Mouse (Mus musculus) CH12.LX (cell line): ENCODE data around the gene Btbd19. TPM values are rescaled to one million over a fixed set of nuclear protein-coding genes. Genes with fewer than 3 reads are reported as not detected.

Experiments used
- DNase-seq: peaks from one replicate; pipeline ENCODE4 v3.0.0-alpha.2; 2013; ENCODE audit errors: extremely low read depth
- H3K27ac ChIP-seq: 2 replicates; pipeline ENCODE4 v1.5.1; 2012; ENCODE audit warnings: low read depth, mild to moderate bottlenecking, control low read depth, moderate library complexity; ENCODE audit not compliant: insufficient read depth
- H3K27me3 ChIP-seq: replicated peaks from 2 replicates; pipeline ENCODE3; 2012; ENCODE audit warnings: inconsistent platforms
- H3K36me3 ChIP-seq, 2 experiments: replicated peaks in 1 of 2; 2 replicates each; pipeline versions ENCODE3 to v1.6.1; 2012; ENCODE audit warnings: inconsistent platforms in 1 of 2, low read length in 1 of 2, mild to moderate bottlenecking in 1 of 2, mixed read lengths in 1 of 2, moderate library complexity in 1 of 2; ENCODE audit not compliant: control insufficient read depth in 1 of 2, insufficient read depth in 1 of 2
- H3K4me1 ChIP-seq, 2 experiments: 2 replicates each; pipeline ENCODE4 v1.6.1; 2012; ENCODE audit warnings: inconsistent platforms in 1 of 2, moderate library complexity in 1 of 2; ENCODE audit not compliant: insufficient read depth in 2 of 2, control insufficient read depth in 1 of 2
- H3K4me2 ChIP-seq: 2 replicates; pipeline ENCODE4 v1.6.1; 2012; ENCODE audit warnings: low read depth, mild to moderate bottlenecking, control low read depth; ENCODE audit not compliant: poor library complexity, insufficient read depth, severe bottlenecking
- H3K4me3 ChIP-seq, 3 experiments: fragments of 150-350 bp in 1 of 3; sonication (generic) in 1 of 3; replicated peaks in 1 of 3; 2 replicates each; pipeline versions ENCODE3 to v1.5.1; 2011 to 2012; ENCODE audit warnings: low read depth in 2 of 3, low read length in 2 of 3, mild to moderate bottlenecking in 2 of 3, moderate library complexity in 2 of 3, control low read depth in 1 of 3, improper control_type of control experiment in 1 of 3, inconsistent platforms in 1 of 3, mixed read lengths in 1 of 3; ENCODE audit not compliant: poor library complexity in 1 of 3
- H3K79me2 ChIP-seq: replicated peaks from 2 replicates; pipeline ENCODE4 v1.6.1; 2012; ENCODE audit warnings: mild to moderate bottlenecking, moderate library complexity; ENCODE audit not compliant: control insufficient read depth, poor library complexity, insufficient read depth, severe bottlenecking; ENCODE audit errors: extremely low read depth
- H3K9ac ChIP-seq: 2 replicates; pipeline ENCODE4 v1.6.1; 2012; ENCODE audit warnings: low read depth, mild to moderate bottlenecking, control low read depth, moderate library complexity; ENCODE audit not compliant: insufficient read depth
- H3K9me3 ChIP-seq: replicated peaks from 2 replicates; pipeline ENCODE3; 2012; ENCODE audit warnings: low read length, inconsistent platforms, mixed read lengths
- BHLHE40 ChIP-seq: IDR thresholded peaks from 2 replicates; pipeline ENCODE4 v1.6.1; 2011; ENCODE audit warnings: mild to moderate bottlenecking, low read depth, low read length, improper control_type of control experiment
- CHD1 ChIP-seq: IDR thresholded peaks from 2 replicates; pipeline ENCODE4 v1.6.1; 2012; ENCODE audit warnings: low read depth, low read length, improper control_type of control experiment, inconsistent platforms
- CHD2 ChIP-seq: IDR thresholded peaks from 2 replicates; pipeline ENCODE4 v1.6.1; 2011; ENCODE audit warnings: low read length, improper control_type of control experiment
- ETS1 ChIP-seq: conservative IDR thresholded peaks from 2 replicates; pipeline ENCODE4 v1.6.1; 2012; ENCODE audit warnings: low read depth, mild to moderate bottlenecking, inconsistent platforms, low read length, improper control_type of control experiment, moderate library complexity
- HCFC1 ChIP-seq: IDR thresholded peaks from 2 replicates; pipeline ENCODE4 v1.6.1; 2012; ENCODE audit warnings: low read depth, mild to moderate bottlenecking, inconsistent platforms, low read length, improper control_type of control experiment
- IRF4 ChIP-seq: IDR thresholded peaks from 2 replicates; pipeline ENCODE4 v1.6.1; 2014; ENCODE audit warnings: low read depth, mild to moderate bottlenecking, inconsistent platforms, low read length, improper control_type of control experiment
- MAFK ChIP-seq: IDR thresholded peaks from 2 replicates; pipeline ENCODE4 v1.6.1; 2011; ENCODE audit warnings: low read length, improper control_type of control experiment; ENCODE audit not compliant: insufficient replicate concordance
- MAZ ChIP-seq: IDR thresholded peaks from 2 replicates; pipeline ENCODE4 v1.6.1; 2012; ENCODE audit warnings: low read depth, mild to moderate bottlenecking, inconsistent platforms, low read length, improper control_type of control experiment, moderate library complexity
- MXI1 ChIP-seq: IDR thresholded peaks from 2 replicates; pipeline ENCODE4 v1.6.1; 2011; ENCODE audit warnings: mild to moderate bottlenecking, low read depth, low read length, improper control_type of control experiment
- MYC ChIP-seq: IDR thresholded peaks from 2 replicates; pipeline ENCODE4 v1.6.1; 2011; ENCODE audit warnings: low read depth, mild to moderate bottlenecking, improper control_type of control experiment, low read length
- NELFE ChIP-seq: IDR thresholded peaks from 2 replicates; pipeline ENCODE4 v1.6.1; 2011; ENCODE audit warnings: low read depth, low read length, improper control_type of control experiment
- NRF1 ChIP-seq: IDR thresholded peaks from 2 replicates; pipeline ENCODE4 v1.6.1; 2014; ENCODE audit warnings: low read depth, mild to moderate bottlenecking, inconsistent platforms, low read length, improper control_type of control experiment, moderate library complexity
- POLR2A ChIP-seq: IDR thresholded peaks from 2 replicates; pipeline ENCODE4 v1.6.1; 2011; ENCODE audit warnings: low read depth, mild to moderate bottlenecking, improper control_type of control experiment, low read length
- RAD21 ChIP-seq: IDR thresholded peaks from 2 replicates; pipeline ENCODE4 v1.6.1; 2011; ENCODE audit warnings: low read depth, mild to moderate bottlenecking, low read length, improper control_type of control experiment, moderate library complexity
- RCOR1 ChIP-seq: conservative IDR thresholded peaks from 2 replicates; pipeline ENCODE4 v1.6.1; 2012; ENCODE audit warnings: low read depth, mild to moderate bottlenecking, inconsistent platforms, low read length, improper control_type of control experiment
- SIN3A ChIP-seq: IDR thresholded peaks from 2 replicates; pipeline ENCODE4 v1.6.1; 2012; ENCODE audit warnings: low read length, improper control_type of control experiment, inconsistent platforms
- TCF12 ChIP-seq: IDR thresholded peaks from 2 replicates; pipeline ENCODE4 v1.6.1; 2014; ENCODE audit warnings: low read depth, mild to moderate bottlenecking, inconsistent platforms, low read length, improper control_type of control experiment
- UBTF ChIP-seq: IDR thresholded peaks from 2 replicates; pipeline ENCODE4 v1.6.1; 2012; ENCODE audit warnings: low read depth, mild to moderate bottlenecking, inconsistent platforms, low read length, improper control_type of control experiment, moderate library complexity
- dilution Hi-C: fragments of 300-500 bp; cut with MboI; formaldehyde crosslinking; loops from 2 replicates; pipeline ENCODE4 v1.14.3; 2020; ENCODE audit warnings: low sequenced_read_pairs; ENCODE audit not compliant: extremely low pct_unique_long_range_greater_than_20kb, extremely low pct_ligation_motif_present
- in situ Hi-C: fragments of 300-500 bp; cut with MboI; formaldehyde crosslinking; loops from 3 replicates; pipeline ENCODE4 v1.14.3; 2019; ENCODE audit warnings: low sequenced_read_pairs, low pct_ligation_motif_present, low pct_unique_long_range_greater_than_20kb, mixed read lengths
- polyA plus RNA-seq: library from polyadenylated mRNA; unstranded; fragments of >175 nt; gene quantifications from 2 replicates; pipeline ENCODE4 v1.2.1, GENCODE M21; 2012; ENCODE audit warnings: low read depth; ENCODE audit not compliant: insufficient read length
- total RNA-seq, 2 experiments: library from RNA; depleted of rRNA; stranded (reverse); fragments of 300-350 nt in 1 of 2; fragments of >200 nt in 1 of 2; gene quantifications; 2 replicates each; pipeline ENCODE4 v1.2.3; 2012 to 2014

Btbd19 gene
- total and polyA plus RNA-seq, 3 experiments = 31.5 to 51.1 (median 36.3) TPM

- Histone ChIP-seq H3K36me3 (peaks cover 14 to 19% of the 10 kb centered on the region in 2 experiments), H3K79me2 (peaks cover 8% of the 10 kb centered on the region; the same call in 1 of the 2 replicates), H3K9me3 (no peaks in the 10 kb centered on the region), H3K4me1 (peaks cover 18 to 72% of the 10 kb centered on the region in 2 experiments), H3K27me3 (no peaks in the 10 kb centered on the region), H3K4me2 (peak overlapping the region; percentile 64), H3K9ac (peak overlapping the region; percentile 54), H3K27ac (peak overlapping the region; percentile 94), H3K4me3 (peak overlapping the region; percentile 39 to 49 (median 43))
- TF ChIP-seq TCF12 (no peak), POLR2A (0 out of 2 replicates have a peak, but pooled peaks have one; percentile 8), MAFK (peak; percentile 99)
- in situ Hi-C loops = no loop called here
- DNase-seq = no peak
- dilution Hi-C loops = no loop called here
Measured at GRCm38 (mm10) chr4:117124218-117124517, 1.4 kb downstream of the Btbd19 start.

GRCm38 (mm10) chr4:117123546-117124217, 1.8 kb downstream of the Btbd19 start:
- peak overlapping the region; percentile 94 for H3K27ac ChIP-seq
- peak overlapping the region; percentile 54 for H3K9ac ChIP-seq

GRCm38 (mm10) chr4:117122209-117122608, 3.3 kb downstream of the Btbd19 start:
- Histone ChIP-seq H3K27ac (peak overlapping the region; percentile 29; the same call in 1 of the 2 replicates), H3K9ac (peak overlapping the region; percentile 54; the same call in 1 of the 2 replicates), H3K4me1 (peaks cover 17 to 66% of the 10 kb centered on the region in 2 experiments), H3K79me2 (peaks cover 8% of the 10 kb centered on the region; the same call in 1 of the 2 replicates), H3K4me3 (peak overlapping the region in 1 of 3 experiments; percentile 27), H3K27me3 (no peaks in the 10 kb centered on the region), H3K9me3 (no peaks in the 10 kb centered on the region), H3K36me3 (peaks cover 5 to 19% of the 10 kb centered on the region in 2 experiments), H3K4me2 (peak overlapping the region; percentile 37)
- DNase-seq = no peak
- in situ Hi-C loops = no loop called here
- dilution Hi-C loops = no loop called here
- no peak for TF ChIP-seq CHD2

More at GRCm38 (mm10) chr4:117123546-117124217, 1.8 kb downstream of the Btbd19 start:
- H3K4me1 ChIP-seq = peaks cover 18 to 75% of the 10 kb centered on the region in 2 experiments
- H3K79me2 ChIP-seq = peaks cover 8% of the 10 kb centered on the region; the same call in 1 of the 2 replicates
- in situ Hi-C loops (no loop called here), dilution Hi-C loops (no loop called here)
- H3K9me3 ChIP-seq = no peaks in the 10 kb centered on the region
- peaks cover 9 to 19% of the 10 kb centered on the region in 2 experiments for H3K36me3 ChIP-seq
- H3K4me3 ChIP-seq = peak overlapping the region; percentile 39 to 49 (median 43)
- H3K27me3 ChIP-seq = no peaks in the 10 kb centered on the region
- TF ChIP-seq UBTF (peak; percentile 45), IRF4 (0 out of 2 replicates have a peak, but pooled peaks have one; percentile 8), ETS1 (peak; percentile 42), SIN3A (peak; percentile 61; the same call in 1 of the 2 replicates), MXI1 (no peak; the same call in 1 of the 2 replicates), MYC (0 out of 2 replicates have a peak, but pooled peaks have one; percentile 16), BHLHE40 (0 out of 2 replicates have a peak, but pooled peaks have one; percentile 26), MAZ (peak; percentile 84; the same call in 1 of the 2 replicates), RAD21 (no peak), NRF1 (peak; percentile 34; the same call in 1 of the 2 replicates), CHD1 (no peak; the same call in 1 of the 2 replicates), HCFC1 (no peak), POLR2A (peak; percentile 48; the same call in 1 of the 2 replicates), NELFE (peak; percentile 53; the same call in 1 of the 2 replicates), RCOR1 (no peak), MAFK (peak; percentile 22; the same call in 1 of the 2 replicates), TCF12 (peak; percentile 75)
- peak overlapping the region; percentile 64 for H3K4me2 ChIP-seq
- peak; percentile 79 for DNase-seq
